Mouse (Mus musculus) erythroblast, embryonic 14.5 days (primary cell): ENCODE results near the gene Neto2.

Experiments
- GATA1 ChIP-seq: IDR thresholded peaks from 2 replicates; pipeline ENCODE4 v1.6.1; 2012; ENCODE audit warnings: low read length, inconsistent platforms, mixed read lengths
- TAL1 ChIP-seq: IDR thresholded peaks from 3 replicates; pipeline ENCODE4 v1.6.1; 2012; ENCODE audit warnings: low read length, inconsistent platforms, mixed read lengths

DNA sequence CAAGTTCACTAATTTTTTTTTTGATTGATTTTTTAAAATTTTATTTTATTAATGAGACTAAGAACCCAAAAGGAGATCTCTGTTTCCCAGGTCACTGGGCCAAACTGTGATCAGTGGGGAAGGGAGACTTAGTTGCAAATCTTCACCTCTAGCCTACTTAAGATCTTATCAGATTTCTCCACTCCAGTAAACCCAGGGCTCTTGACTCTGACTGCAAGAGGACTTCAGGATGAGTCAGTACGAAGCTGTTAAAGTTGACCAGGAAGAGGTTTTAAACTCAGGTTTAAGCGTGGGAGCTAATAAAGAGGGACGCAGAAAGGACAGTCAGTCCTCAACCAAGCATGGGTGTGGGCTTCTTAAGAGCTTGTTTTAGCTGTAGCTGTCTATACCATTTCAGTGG is 107.4 kb downstream of the Neto2 start:
- TF ChIP-seq GATA1, result no peak
- no peak for TF ChIP-seq TAL1
